Mouse (Mus musculus): Measurements from ENCODE around the gene Gm17364. TPM values are rescaled to one million over a fixed set of nuclear protein-coding genes. Genes with fewer than 3 reads are reported as not detected.
"Not testable (repeated sequence)": the region's sequence is repeated elsewhere in the genome, so short reads cannot be mapped to it uniquely, and the experiment has no call there.

The Gm17364 gene
- not detected for total RNA-seq (2021)
- long read RNA-seq, experiment 1, result 0 reads
- long read RNA-seq, experiment 2, result 0 reads

- no peak for DNase-seq
Observed at GRCm38 (mm10) chr13:41273927-41274650, at the start of gene Gm17364. TSS of gene Gm17364 (minus strand) at chr13:41273977.

- DNase-seq, result no peak
Observed at GRCm38 (mm10) chr13:41321433-41321832, 47.7 kb upstream of the Gm17364 start.

- DNase-seq, result no peak
Observed at GRCm38 (mm10) chr13:41320749-41321148, 47.0 kb upstream of the Gm17364 start.

GRCm38 (mm10) chr13:41302716-41303115 is 28.9 kb upstream of the Gm17364 start:
- peak; percentile 37 for DNase-seq

- DNase-seq, result no peak
Observed at GRCm38 (mm10) chr13:41300037-41300436, 26.3 kb upstream of the Gm17364 start.

- DNase-seq, result no peak
Observed at GRCm38 (mm10) chr13:41298996-41299395, 25.2 kb upstream of the Gm17364 start.

- no peak for DNase-seq
Observed at GRCm38 (mm10) chr13:41298533-41298932, 24.8 kb upstream of the Gm17364 start.

- no peak for DNase-seq
Observed at GRCm38 (mm10) chr13:41296396-41296795, 22.6 kb upstream of the Gm17364 start.

- DNase-seq, result peak; percentile 29
Observed at GRCm38 (mm10) chr13:41295886-41296285, 22.1 kb upstream of the Gm17364 start.

GRCm38 (mm10) chr13:41293595-41293994 is 19.8 kb upstream of the Gm17364 start:
- DNase-seq, result no peak

- DNase-seq, result no peak
Observed at GRCm38 (mm10) chr13:41291466-41291974, 17.7 kb upstream of the Gm17364 start.

- no peak for DNase-seq
Observed at GRCm38 (mm10) chr13:41286285-41286684, 12.5 kb upstream of the Gm17364 start.

GRCm38 (mm10) chr13:41285448-41285847 is 11.7 kb upstream of the Gm17364 start:
- DNase-seq, result no peak

- DNase-seq, result no peak
Observed at GRCm38 (mm10) chr13:41283256-41283655, 9.5 kb upstream of the Gm17364 start.

- DNase-seq, result no peak
Observed at GRCm38 (mm10) chr13:41280696-41281095, 6.9 kb upstream of the Gm17364 start.

- no peak for DNase-seq
Observed at GRCm38 (mm10) chr13:41267827-41268408, 5.9 kb downstream of the Gm17364 start.

- no peak for DNase-seq
Observed at GRCm38 (mm10) chr13:41263304-41264006, 10.3 kb downstream of the Gm17364 start.

GRCm38 (mm10) chr13:41261617-41262016 is 12.2 kb downstream of the Gm17364 start:
- DNase-seq, result not testable (repeated sequence)

GRCm38 (mm10) chr13:41257851-41258250 is 15.9 kb downstream of the Gm17364 start:
- DNase-seq, result no peak

GRCm38 (mm10) chr13:41256962-41257361 is 16.8 kb downstream of the Gm17364 start:
- DNase-seq, result no peak

- DNase-seq, result no peak
Observed at GRCm38 (mm10) chr13:41256126-41256525, 17.7 kb downstream of the Gm17364 start.

- DNase-seq, result no peak
Observed at GRCm38 (mm10) chr13:41252736-41253135, 21.0 kb downstream of the Gm17364 start.

- no peak for DNase-seq
Observed at GRCm38 (mm10) chr13:41252141-41252540, 21.6 kb downstream of the Gm17364 start.
